Mouse (Mus musculus) MEL (cell line): ENCODE data around the gene Itpk1. TPM values are rescaled to one million over a fixed set of nuclear protein-coding genes. Genes with fewer than 3 reads are reported as not detected.

Experiments used
- DNase-seq: peaks from one replicate; pipeline ENCODE4 v3.0.0; 2011; ENCODE audit warnings: low read depth, low spot score
- H3K27ac ChIP-seq: 2 replicates; pipeline ENCODE4 v1.5.1; 2012; ENCODE audit warnings: low read depth, mild to moderate bottlenecking, control low read depth, low read length, moderate library complexity; ENCODE audit not compliant: control insufficient read depth
- H3K27me3 ChIP-seq, 2 experiments: fragments of 150-350 bp in 1 of 2; sonication (generic) in 1 of 2; 2 replicates each; pipeline ENCODE4 v1.6.1; 2012; ENCODE audit warnings: low read length in 2 of 2, mild to moderate bottlenecking in 2 of 2, improper control_type of control experiment in 1 of 2, moderate library complexity in 1 of 2; ENCODE audit not compliant: insufficient read depth in 2 of 2, control insufficient read depth in 1 of 2
- H3K36me3 ChIP-seq, 2 experiments: 2 replicates each; pipeline ENCODE4 v1.6.1; 2012 to 2014; ENCODE audit warnings: low read length in 2 of 2, improper control_type of control experiment in 1 of 2, inconsistent platforms in 1 of 2, mild to moderate bottlenecking in 1 of 2; ENCODE audit not compliant: insufficient read depth in 2 of 2, control insufficient read depth in 1 of 2
- H3K4me1 ChIP-seq, 2 experiments: fragments of 150-350 bp in 1 of 2; sonication (generic) in 1 of 2; 2 replicates each; pipeline ENCODE4 v1.6.1; 2012; ENCODE audit warnings: low read length in 2 of 2, improper control_type of control experiment in 1 of 2, mild to moderate bottlenecking in 1 of 2; ENCODE audit not compliant: insufficient read depth in 2 of 2, control insufficient read depth in 1 of 2
- H3K4me3 ChIP-seq, 2 experiments: fragments of 150-350 bp in 1 of 2; sonication (generic) in 1 of 2; 2 replicates each; pipeline ENCODE4 v1.5.1; 2012; ENCODE audit warnings: low read depth in 2 of 2, low read length in 2 of 2, mild to moderate bottlenecking in 2 of 2, moderate library complexity in 2 of 2, control low read depth in 1 of 2, improper control_type of control experiment in 1 of 2; ENCODE audit not compliant: control insufficient read depth in 1 of 2, insufficient read depth in 1 of 2
- H3K79me2 ChIP-seq: 2 replicates; pipeline ENCODE4 v1.6.1; 2012; ENCODE audit warnings: mild to moderate bottlenecking, low read length, moderate library complexity; ENCODE audit not compliant: control insufficient read depth, poor library complexity, insufficient read depth
- H3K9ac ChIP-seq: 2 replicates; pipeline ENCODE4 v1.6.1; 2012; ENCODE audit warnings: low read depth, mild to moderate bottlenecking, control low read depth, low read length, moderate library complexity; ENCODE audit not compliant: control insufficient read depth, poor library complexity, severe bottlenecking
- H3K9me3 ChIP-seq: fragments of 150-350 bp; sonication (generic); replicated peaks from 2 replicates; pipeline ENCODE4 v1.6.1; 2012; ENCODE audit warnings: mild to moderate bottlenecking, low read length, improper control_type of control experiment, moderate library complexity; ENCODE audit not compliant: insufficient read depth
- CHD1 ChIP-seq: IDR thresholded peaks from 2 replicates; pipeline ENCODE4 v1.6.1; 2012; ENCODE audit warnings: low read depth, mild to moderate bottlenecking, inconsistent platforms, low read length, improper control_type of control experiment
- CHD2 ChIP-seq: IDR thresholded peaks from 2 replicates; pipeline ENCODE4 v1.6.1; 2011; ENCODE audit warnings: low read length, improper control_type of control experiment
- CTCF ChIP-seq, 3 experiments: IDR thresholded peaks in 2 of 3; conservative IDR thresholded peaks in 1 of 3; 2 replicates each; pipeline ENCODE4 v1.5.1; 2011 to 2012; ENCODE audit warnings: low read length in 3 of 3, low read depth in 2 of 3, mild to moderate bottlenecking in 2 of 3, improper control_type of control experiment in 1 of 3, inconsistent platforms in 1 of 3, mixed read lengths in 1 of 3, moderate library complexity in 1 of 3; ENCODE audit not compliant: control insufficient read depth in 1 of 3, insufficient read depth in 1 of 3, poor library complexity in 1 of 3, severe bottlenecking in 1 of 3
- ELF1 ChIP-seq: IDR thresholded peaks from 2 replicates; pipeline ENCODE4 v1.6.1; 2014; ENCODE audit warnings: low read depth, mild to moderate bottlenecking, inconsistent platforms, low read length, improper control_type of control experiment, moderate library complexity
- EP300 ChIP-seq, 2 experiments: IDR thresholded peaks; 2 replicates each; pipeline ENCODE4 v1.6.1; 2011; ENCODE audit warnings: improper control_type of control experiment in 2 of 2, low read length in 2 of 2, low read depth in 1 of 2, mild to moderate bottlenecking in 1 of 2
- GATA1 ChIP-seq: IDR thresholded peaks from 2 replicates; pipeline ENCODE4 v1.6.1; 2011; ENCODE audit warnings: low read depth, low read length, improper control_type of control experiment
- HCFC1 ChIP-seq: IDR thresholded peaks from 2 replicates; pipeline ENCODE4 v1.6.1; 2012; ENCODE audit warnings: low read depth, mild to moderate bottlenecking, inconsistent platforms, low read length, improper control_type of control experiment, moderate library complexity
- MAFK ChIP-seq: IDR thresholded peaks from 2 replicates; pipeline ENCODE4 v1.6.1; 2011; ENCODE audit warnings: low read depth, mild to moderate bottlenecking, low read length, improper control_type of control experiment, borderline replicate concordance
- MAX ChIP-seq: IDR thresholded peaks from 2 replicates; pipeline ENCODE4 v1.6.1; 2011; ENCODE audit warnings: low read length, improper control_type of control experiment
- MYB ChIP-seq: IDR thresholded peaks from 2 replicates; pipeline ENCODE4 v1.6.1; 2011; ENCODE audit warnings: mild to moderate bottlenecking, low read depth, low read length, improper control_type of control experiment
- MYC ChIP-seq: IDR thresholded peaks from 2 replicates; pipeline ENCODE4 v1.6.1; 2011; ENCODE audit warnings: low read depth, mild to moderate bottlenecking, low read length, improper control_type of control experiment, moderate library complexity
- NELFE ChIP-seq: IDR thresholded peaks from 2 replicates; pipeline ENCODE4 v1.6.1; 2011; ENCODE audit warnings: low read depth, low read length, improper control_type of control experiment
- NRF1 ChIP-seq: IDR thresholded peaks from 2 replicates; pipeline ENCODE4 v1.6.1; 2014; ENCODE audit warnings: low read depth, mild to moderate bottlenecking, inconsistent platforms, low read length, improper control_type of control experiment, moderate library complexity; ENCODE audit not compliant: poor library complexity, insufficient read depth, severe bottlenecking
- POLR2A ChIP-seq, 2 experiments: IDR thresholded peaks; 2 replicates each; pipeline ENCODE4 v1.6.1; 2011 to 2012; ENCODE audit warnings: low read length in 2 of 2, mild to moderate bottlenecking in 2 of 2, control low read depth in 1 of 2, improper control_type of control experiment in 1 of 2, low read depth in 1 of 2, moderate library complexity in 1 of 2; ENCODE audit not compliant: control insufficient read depth in 1 of 2, insufficient read depth in 1 of 2, poor library complexity in 1 of 2
- POLR2AphosphoS2 ChIP-seq: IDR thresholded peaks from 2 replicates; pipeline ENCODE4 v1.6.1; 2011; ENCODE audit warnings: low read length, improper control_type of control experiment
- RCOR1 ChIP-seq: IDR thresholded peaks from 2 replicates; pipeline ENCODE4 v1.6.1; 2012; ENCODE audit warnings: low read depth, mild to moderate bottlenecking, inconsistent platforms, low read length, improper control_type of control experiment
- TBP ChIP-seq: IDR thresholded peaks from 2 replicates; pipeline ENCODE4 v1.8.0; 2011; ENCODE audit warnings: low read depth, low read length, improper control_type of control experiment
- UBTF ChIP-seq: IDR thresholded peaks from 2 replicates; pipeline ENCODE4 v1.6.1; 2012; ENCODE audit warnings: low read depth, mild to moderate bottlenecking, inconsistent platforms, low read length, improper control_type of control experiment, moderate library complexity, borderline replicate concordance; ENCODE audit not compliant: insufficient read depth
- ZMIZ1 ChIP-seq: IDR thresholded peaks from 2 replicates; pipeline ENCODE4 v1.6.1; 2012; ENCODE audit warnings: low read depth, mild to moderate bottlenecking, inconsistent platforms, low read length, improper control_type of control experiment, moderate library complexity
- polyA plus RNA-seq, 2 experiments: library from polyadenylated mRNA; stranded (reverse) in 1 of 2; unstranded in 1 of 2; fragments of >175 nt in 1 of 2; fragments of >200 nt in 1 of 2; gene quantifications; 2 replicates each; pipeline versions ENCODE4 v1.2.1 to v1.2.4; 2012; ENCODE audit warnings: low replicate concordance in 2 of 2, low read depth in 1 of 2; ENCODE audit not compliant: insufficient read length in 2 of 2, insufficient read depth in 1 of 2, missing spikeins in 1 of 2
- total RNA-seq: library from RNA; depleted of rRNA; stranded (reverse); fragments of 300-350 nt; gene quantifications from 2 replicates; pipeline ENCODE4 v1.2.3, GENCODE M21; 2012

The Itpk1 gene
- total and polyA plus RNA-seq, 3 experiments = 12.0 to 25.7 TPM; not detected in 1

DNA sequence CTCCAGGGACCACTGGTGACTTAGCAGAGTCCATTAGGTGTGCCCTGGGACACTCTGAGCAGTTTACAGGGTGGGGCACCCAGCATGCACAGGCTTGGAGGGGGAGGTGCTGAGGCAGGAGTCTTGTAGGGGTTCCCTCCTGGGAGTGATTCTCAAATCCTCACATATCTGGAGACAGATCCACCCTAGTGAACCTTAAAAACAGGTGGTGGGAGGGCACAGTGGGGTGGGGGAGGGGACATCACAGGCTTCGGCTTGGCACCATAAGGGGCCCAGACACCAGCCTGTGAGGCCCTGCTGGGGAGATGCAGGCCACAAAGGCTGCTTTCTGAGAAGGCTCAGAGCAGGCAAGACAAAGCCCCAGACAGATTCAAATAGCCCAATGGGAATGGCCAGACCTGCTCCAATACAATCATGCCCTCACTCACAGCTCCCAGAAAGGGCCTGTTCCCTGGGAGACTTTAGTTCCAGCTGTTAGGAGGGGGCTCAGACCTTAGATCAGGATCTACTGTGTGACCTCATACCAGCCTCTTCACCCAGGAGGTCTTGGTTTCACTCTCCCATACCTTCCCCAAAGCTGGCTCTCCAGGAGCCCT is 6.5 kb downstream of the Itpk1 start:
- no peak overlapping the region for H3K9ac ChIP-seq
- H3K79me2 ChIP-seq = peaks cover 23% of the 10 kb centered on the region
- H3K4me3 ChIP-seq = no peak overlapping the region
- peaks cover 0 to 5% of the 10 kb centered on the region in 2 experiments; a peak in 1 of 4 replicates for H3K4me1 ChIP-seq
- no peaks in the 10 kb centered on the region; a peak in 1 of 4 replicates for H3K36me3 ChIP-seq
- no peak for TF ChIP-seq RCOR1
- TF ChIP-seq MAX = no peak
- TF ChIP-seq POLR2AphosphoS2 = no peak
- TF ChIP-seq UBTF = no peak
- no peak for TF ChIP-seq MYC
- TF ChIP-seq MYB = no peak
- no peak for TF ChIP-seq TBP
- no peak for TF ChIP-seq GATA1
- H3K27me3 ChIP-seq = no peaks in the 10 kb centered on the region
- no peak overlapping the region for H3K27ac ChIP-seq
- no peaks in the 10 kb centered on the region for H3K9me3 ChIP-seq
- no peak for DNase-seq

DNA sequence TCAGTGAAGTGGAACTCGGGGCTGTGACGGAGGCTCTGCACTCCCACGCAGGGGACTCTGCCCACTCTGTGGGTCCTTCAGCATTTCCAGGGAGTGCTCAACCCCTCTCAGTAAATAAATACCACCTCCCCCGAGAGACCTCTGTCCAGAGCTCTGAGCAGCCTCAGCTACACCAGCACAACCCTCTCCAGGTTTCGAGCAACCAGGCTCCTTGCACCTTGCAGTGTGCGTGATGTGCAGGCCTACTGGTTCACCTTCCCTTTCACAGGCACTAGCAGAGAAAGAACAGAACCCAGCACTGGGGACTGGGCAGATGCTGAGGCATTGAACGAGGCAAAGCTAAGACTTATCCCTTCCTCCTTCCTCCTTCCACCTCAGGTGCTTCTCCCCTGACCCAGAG is 7.3 kb downstream of the Itpk1 start:
- H3K4me3 ChIP-seq = no peak overlapping the region
- DNase-seq = no peak

DNA sequence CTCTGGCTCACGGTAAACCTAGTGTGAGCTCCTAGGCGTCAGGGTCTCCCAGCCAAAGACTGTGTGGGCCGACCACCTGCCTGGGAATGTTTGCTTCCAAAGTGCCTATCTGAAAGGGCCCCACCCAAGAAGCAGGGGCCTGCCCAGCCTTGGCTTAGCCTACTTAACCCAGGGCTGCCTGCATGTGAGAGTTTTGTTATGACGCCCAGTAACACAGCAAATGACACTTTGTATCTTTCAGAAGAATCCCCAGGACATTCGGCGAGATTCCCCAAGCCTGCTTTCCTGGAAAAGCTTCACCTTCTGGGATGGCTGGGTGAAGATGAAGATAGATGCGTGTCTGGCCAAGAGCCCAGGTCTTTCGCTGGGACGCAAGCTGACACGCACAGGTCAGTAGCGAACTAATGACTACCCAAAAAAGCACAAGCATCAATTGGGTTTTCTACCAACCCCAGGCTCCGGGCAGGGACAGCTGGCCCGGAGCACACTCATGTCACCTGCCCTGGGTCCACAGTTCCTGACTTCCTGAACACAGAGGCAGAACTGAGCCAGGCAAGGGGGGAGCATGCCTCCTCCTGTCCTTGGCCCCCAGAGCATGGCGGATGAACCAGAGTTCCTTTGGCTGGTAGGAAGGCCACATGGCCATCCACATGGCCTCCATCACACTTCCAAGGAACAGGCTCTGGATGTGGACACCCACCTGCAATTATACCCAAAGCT is 7.9 kb downstream of the Itpk1 start:
- no peaks in the 10 kb centered on the region for H3K4me1 ChIP-seq
- TF ChIP-seq EP300 (IDR thresholded peaks at IDR 0.05; ENCODE audit: low read depth in 1 of 2, low read length in 2 of 2) (no peak), NRF1 (no peak), ZMIZ1 (no peak), CHD1 (no peak), MYB (no peak), HCFC1 (no peak), CHD2 (no peak), MYC (no peak), MAFK (no peak), TBP (no peak)
- no peak overlapping the region for H3K27ac ChIP-seq
- H3K27me3 ChIP-seq = no peaks in the 10 kb centered on the region
- DNase-seq = no peak
- H3K9ac ChIP-seq = no peak overlapping the region
- no peak overlapping the region for H3K4me3 ChIP-seq
- H3K9me3 ChIP-seq = no peaks in the 10 kb centered on the region
- no peaks in the 10 kb centered on the region for H3K36me3 ChIP-seq
- peaks cover 17% of the 10 kb centered on the region for H3K79me2 ChIP-seq

More for the DNA sequence above, 7.3 kb downstream of the Itpk1 start:
- Histone ChIP-seq H3K27me3 (no peaks in the 10 kb centered on the region), H3K4me1 (peaks cover 0 to 3% of the 10 kb centered on the region in 2 experiments; a peak in 1 of 4 replicates), H3K9me3 (no peaks in the 10 kb centered on the region), H3K36me3 (no peaks in the 10 kb centered on the region), H3K27ac (no peak overlapping the region), H3K79me2 (peaks cover 23% of the 10 kb centered on the region), H3K9ac (no peak overlapping the region)
- TF ChIP-seq NELFE (no peak), TBP (no peak), ELF1 (no peak), POLR2A (IDR thresholded peaks at IDR 0.05; ENCODE audit: control insufficient read depth in 1 of 2, insufficient read depth in 1 of 2, low read depth in 1 of 2, low read length in 2 of 2, poor library complexity in 1 of 2) (no peak), CHD2 (no peak), CTCF (IDR thresholded peaks at IDR 0.05 in 2 of 3, conservative IDR thresholded peaks at IDR 0.05 in 1 of 3; ENCODE audit: control insufficient read depth in 1 of 3, insufficient read depth in 1 of 3, low read depth in 2 of 3, low read length in 3 of 3, poor library complexity in 1 of 3, severe bottlenecking in 1 of 3) (no peak)
